Mouse (Mus musculus) brain, adult 2 months (tissue): ENCODE data around the gene S1pr2.

Experiments
- DNase-seq: peaks from one replicate; pipeline ENCODE4 v3.0.0; 2011; ENCODE audit warnings: low read depth, low spot score

Gene S1pr2

GRCm38 (mm10) chr9:20971751-20972140, 4.8 kb downstream of the S1pr2 start:
- peak; percentile 20 for DNase-seq

DNA sequence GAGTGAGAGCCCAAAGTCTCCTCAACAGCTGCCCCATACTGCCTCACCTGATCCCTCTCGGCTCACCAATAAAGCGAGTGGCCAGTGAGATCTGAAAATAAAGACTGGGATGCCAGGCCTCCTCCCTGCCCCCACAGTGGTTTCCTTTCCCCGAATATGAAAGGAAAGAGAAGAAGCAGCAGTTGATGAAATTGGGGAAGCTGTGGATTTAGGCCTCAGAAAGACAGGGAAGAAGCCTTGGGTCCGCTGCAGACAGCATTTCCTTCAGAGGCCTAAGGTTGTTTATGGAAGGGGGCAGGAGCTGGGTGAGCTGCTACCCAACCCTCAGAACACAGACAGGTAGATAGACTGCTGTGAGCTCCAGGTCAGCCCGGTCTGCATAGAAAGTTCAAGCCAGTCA, 9.8 kb downstream of the S1pr2 start:
- no peak for DNase-seq

DNA sequence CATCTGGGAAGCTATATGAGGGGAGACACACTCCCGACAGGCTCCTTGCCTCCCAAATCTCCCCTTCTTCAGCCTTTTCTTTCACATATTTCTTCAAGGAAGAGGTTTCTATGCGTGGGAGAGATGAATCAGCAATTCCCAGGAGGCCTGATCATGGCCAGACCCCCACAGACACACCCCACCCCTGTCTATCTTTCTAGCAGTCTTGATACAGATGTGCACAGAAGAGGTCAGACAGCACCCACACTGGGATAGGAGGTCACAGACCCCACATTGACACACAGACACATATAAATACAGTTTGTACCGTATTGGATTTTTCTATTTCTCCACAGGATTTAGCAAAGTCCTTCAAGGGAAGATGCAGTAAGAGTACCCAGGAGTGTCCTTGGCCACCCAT, 10.6 kb downstream of the S1pr2 start:
- DNase-seq = no peak

DNA sequence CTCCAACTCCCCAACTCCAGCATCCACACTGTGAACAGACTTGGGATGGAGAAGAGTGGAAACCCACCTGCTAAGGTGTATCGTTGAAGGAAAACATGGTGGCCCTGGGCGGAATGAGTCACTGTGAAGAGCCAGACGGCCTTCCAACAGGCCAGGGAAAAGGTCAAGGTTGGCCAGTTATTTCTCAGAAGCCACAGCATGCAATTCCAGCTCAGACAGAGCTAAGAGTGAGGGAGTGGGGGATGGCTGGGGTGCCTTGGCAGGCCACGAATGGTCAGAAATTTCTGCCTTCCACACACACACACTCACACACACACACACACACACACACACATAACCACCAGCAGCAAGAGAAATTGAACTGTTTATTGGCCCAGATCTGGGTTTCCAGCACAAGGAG, 11.0 kb downstream of the S1pr2 start:
- no peak for DNase-seq

- DNase-seq = no peak
Measured at GRCm38 (mm10) chr9:20961557-20961956, 15.0 kb downstream of the S1pr2 start.

- DNase-seq = no peak
Measured at GRCm38 (mm10) chr9:20959430-20959938, 17.1 kb downstream of the S1pr2 start, which contains the start of gene Dnmt1. Gene Dnmt1 (minus strand): TSS chr9:20959888.

- DNase-seq = no peak
Measured at GRCm38 (mm10) chr9:20956989-20957388, 19.6 kb downstream of the S1pr2 start.

DNA sequence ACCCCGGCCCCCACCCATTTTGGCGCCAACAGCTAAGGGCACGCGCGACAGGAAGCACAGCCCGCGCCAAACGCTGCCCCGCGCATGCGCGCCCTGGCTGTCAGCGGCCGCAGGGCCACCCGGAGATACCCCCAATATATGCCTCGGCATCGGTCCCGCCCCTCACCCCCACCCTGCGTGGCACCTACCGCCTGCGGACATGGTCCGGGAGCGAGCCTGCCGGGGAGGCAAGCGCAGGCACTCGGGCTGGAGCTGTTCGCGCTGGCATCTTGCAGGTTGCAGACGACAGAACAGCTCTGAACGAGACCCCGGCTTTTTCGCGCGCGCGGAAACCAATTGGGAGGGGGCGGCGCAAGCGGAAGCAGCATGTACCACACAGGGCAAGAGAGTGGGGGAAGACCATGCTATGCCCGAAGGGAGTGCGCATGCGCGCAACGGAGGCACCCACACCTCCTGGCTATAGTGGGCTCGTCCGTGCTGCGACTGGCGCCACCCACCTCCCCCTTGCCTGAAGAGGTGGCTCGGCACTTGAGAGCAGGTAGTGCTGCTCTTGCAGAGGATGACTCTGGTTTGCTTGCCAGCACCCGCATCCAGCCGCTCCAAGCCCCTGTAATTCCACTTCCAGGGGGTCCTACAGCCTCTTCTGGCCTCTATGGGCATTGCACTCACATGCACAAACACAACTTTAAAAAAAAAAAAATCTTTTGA, 23.9 kb downstream of the S1pr2 start:
- DNase-seq = peak; percentile 99

GRCm38 (mm10) chr9:20951966-20952519, 24.5 kb downstream of the S1pr2 start:
- DNase-seq = no peak

DNA sequence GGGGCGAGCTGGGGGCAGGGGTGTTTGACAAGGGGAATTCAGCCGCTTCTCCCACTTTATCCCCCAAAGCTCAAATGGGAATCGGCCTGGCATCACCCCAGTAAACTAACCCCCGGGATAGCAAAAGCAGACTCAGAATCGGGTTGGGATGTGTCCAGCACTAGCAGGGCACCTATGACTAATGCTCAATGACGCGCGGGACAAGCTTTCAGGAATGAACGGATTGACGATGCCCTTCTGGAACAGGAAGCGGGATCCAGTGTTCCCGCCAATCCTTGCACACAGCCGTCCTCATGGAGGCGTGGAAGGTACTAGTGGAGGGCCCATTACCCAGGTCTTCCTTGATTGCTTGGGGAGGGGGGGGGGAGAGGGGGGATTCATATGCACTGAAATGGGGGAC, 25.1 kb downstream of the S1pr2 start:
- peak; percentile 65 for DNase-seq

- DNase-seq = no peak
Measured at GRCm38 (mm10) chr9:20950419-20950818, 26.2 kb downstream of the S1pr2 start.

DNA sequence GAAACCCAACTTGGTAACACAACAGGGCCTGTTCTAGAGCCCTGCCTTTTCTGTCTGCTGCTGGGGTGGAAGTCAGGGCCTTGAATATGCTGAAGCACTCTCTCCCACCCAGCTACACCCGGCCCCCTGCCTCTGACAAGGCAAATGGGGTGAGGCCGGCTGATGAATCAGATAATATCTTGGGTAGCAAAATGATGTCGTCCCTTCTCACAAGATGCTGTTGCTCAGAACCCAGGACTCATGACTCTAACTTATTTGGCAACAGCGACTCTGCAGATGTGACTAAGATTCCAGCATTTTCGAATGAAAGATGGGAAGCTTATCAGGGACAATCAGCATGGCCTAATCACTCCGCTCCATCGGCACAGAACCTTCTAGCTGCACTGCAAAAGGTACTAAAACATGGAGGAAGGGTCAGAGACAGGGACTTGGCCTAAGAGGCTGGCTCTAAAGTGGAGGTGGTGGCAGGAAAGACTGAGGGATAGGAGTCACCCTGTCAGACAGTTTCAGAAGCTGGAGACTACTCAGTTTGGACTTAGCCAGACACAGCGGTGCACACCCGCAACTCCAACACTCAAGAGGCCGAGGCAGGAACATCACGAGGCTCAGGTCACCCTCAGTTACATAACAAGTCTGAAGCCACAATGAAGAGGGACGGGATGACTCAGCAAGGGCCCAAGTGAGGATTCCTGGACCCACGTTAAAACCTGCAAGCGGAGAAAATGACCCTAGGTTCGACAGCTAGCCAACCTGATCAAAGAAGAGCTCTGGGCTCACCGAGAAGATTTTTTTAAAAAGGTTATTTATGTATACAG, 30.3 kb downstream of the S1pr2 start:
- DNase-seq = peak; percentile 25

GRCm38 (mm10) chr9:20944697-20945370, 31.7 kb downstream of the S1pr2 start:
- no peak for DNase-seq

DNA sequence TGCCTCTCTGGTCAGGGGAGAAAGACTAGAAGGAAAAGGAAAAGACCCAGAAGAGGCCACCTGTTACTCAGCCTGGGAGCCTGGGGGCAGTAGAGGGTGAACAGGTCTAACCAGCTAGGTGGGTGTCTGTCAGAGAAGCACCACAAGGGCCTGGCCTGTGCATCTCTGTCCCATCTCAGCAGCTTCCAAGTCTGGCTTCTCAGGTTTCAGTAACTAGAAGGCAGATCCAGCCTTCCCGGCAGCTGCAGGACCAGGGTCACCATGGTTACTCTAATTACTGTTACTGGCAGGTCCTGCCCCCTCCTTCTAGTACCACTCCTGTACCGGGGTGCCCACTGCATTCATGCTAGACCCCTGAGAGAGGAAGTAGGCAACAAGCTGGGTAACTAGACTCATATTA, 32.7 kb downstream of the S1pr2 start:
- no peak for DNase-seq

- DNase-seq = peak; percentile 63
Measured at GRCm38 (mm10) chr9:20943396-20943795, 33.2 kb downstream of the S1pr2 start.

DNA sequence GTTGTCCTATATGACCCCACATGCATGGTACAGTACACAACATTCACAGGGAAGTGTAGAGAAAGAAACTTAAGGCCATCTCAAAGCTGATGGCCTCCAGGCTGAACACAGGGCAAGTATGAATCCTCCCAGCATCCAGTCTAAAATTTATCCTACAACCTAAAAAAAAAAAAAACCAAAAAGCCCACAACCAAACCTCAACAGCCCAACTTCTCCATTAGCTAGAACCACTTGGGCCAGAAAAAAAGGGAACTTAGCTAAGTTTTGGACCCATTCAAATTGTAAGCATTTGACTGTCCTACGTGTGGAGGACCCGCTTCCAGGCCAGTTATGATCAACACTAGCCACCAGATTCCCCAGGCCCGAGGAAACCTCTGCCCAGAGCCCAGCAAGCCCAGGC, 53.3 kb downstream of the S1pr2 start:
- no peak for DNase-seq

- no peak for DNase-seq
Measured at GRCm38 (mm10) chr9:20916160-20916559, 60.4 kb downstream of the S1pr2 start.
